Comparison of ENCODE assay signal across 17 mouse cellular contexts in the genomic region with DNA sequence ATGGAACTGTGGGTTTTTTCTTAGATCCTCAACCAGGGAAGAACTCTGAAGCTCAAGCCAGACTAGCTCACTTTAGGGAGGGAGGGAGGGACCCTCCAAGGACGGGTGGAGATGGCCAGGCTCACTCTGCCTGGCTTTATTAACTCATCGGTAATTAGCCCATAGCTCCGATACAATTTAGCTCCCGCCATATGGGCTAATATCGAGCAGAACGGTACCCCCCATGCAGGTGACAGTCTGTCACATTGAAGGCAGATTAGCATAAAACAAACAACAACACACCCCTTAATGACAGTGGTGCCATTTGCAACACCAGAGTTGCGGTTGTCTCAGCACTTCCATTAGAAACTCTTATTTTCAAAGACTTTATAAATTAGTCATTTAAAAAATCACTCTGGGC.
DNase-seq lines count a peak whose midpoint lies in the region; ATAC-seq and TF ChIP-seq lines count a peak whose summit lies in the region.
"Had no signal": no experiment of that assay in that cellular context is flagged by ENCODE, and none has a peak within 500 bp of the region (broad histone marks: within the 10 kb centered on the region; RNA-seq: fewer than 3 reads in every experiment).

No protein-coding gene starts in this region.

- no peak for TF ChIP-seq CTCF in forebrain, postnatal 0 days (IDR thresholded peaks at IDR 0.05; ENCODE audit: low read depth)
- no peak for TF ChIP-seq CTCF in left cerebral cortex, adult 2 months (IDR thresholded peaks at IDR 0.05)

- H3K4me1 ChIP-seq in forebrain, embryonic 14.5 days (ENCODE audit: control insufficient read depth, insufficient read depth, low read length): peaks cover 4% of the 10 kb centered on the region
- no peaks in the 10 kb centered on the region for H3K4me1 ChIP-seq in forebrain, postnatal 0 days (ENCODE audit: insufficient read depth)
- H3K4me1 ChIP-seq: forebrain, embryonic 13.5 days had no signal

- intact Hi-C loops in left cerebral cortex, postnatal 4 days (cut with DNase I): no loop called here
- intact Hi-C loops in left cerebral cortex, adult 2 months (cut with DNase I): no loop called here

- WGBS in forebrain, embryonic 14.5 days: 55% methylated on average over 7 of the region's 7 CpGs
- 45% methylated on average over 7 of the region's 7 CpGs for WGBS in forebrain, postnatal 0 days

- peak; percentile 35 for DNase-seq in forebrain, embryonic 14.5 days (ENCODE audit: low spot score)
- no peak for DNase-seq in forebrain, postnatal 0 days
- peak; percentile 31 for DNase-seq in left cerebral cortex, postnatal 4 days
- DNase-seq in left cerebral cortex, adult 2 months (ENCODE audit: extremely low spot score in 1 of 2, low spot score in 2 of 2): no peak
- DNase-seq in heart, adult 11 months: no peak
- DNase-seq: adrenal gland, adult 2 months; adrenal gland, postnatal 10 days; adrenal gland, postnatal 25 days; cerebellum, adult 11-12 months; cerebellum, adult 2 months; cerebellum, adult 9-10 months; cerebellum, postnatal 14 days; cerebellum, postnatal 36 days had no signal

- H3K9ac ChIP-seq in forebrain, embryonic 14.5 days (ENCODE audit: low read length): no peak overlapping the region
- H3K9ac ChIP-seq in forebrain, postnatal 0 days: no peak overlapping the region
- H3K9ac ChIP-seq: embryonic facial prominence, embryonic 12.5 days; forebrain, embryonic 13.5 days had no signal

- no peak for ATAC-seq in forebrain, embryonic 14.5 days
- no peak for ATAC-seq in forebrain, postnatal 0 days
- ATAC-seq: forebrain, embryonic 13.5 days; forebrain, embryonic 16.5 days had no signal

- no peaks in the 10 kb centered on the region for H3K9me3 ChIP-seq in forebrain, embryonic 14.5 days (replicated peaks; ENCODE audit: control insufficient read depth, low read length)
- no peaks in the 10 kb centered on the region for H3K9me3 ChIP-seq in forebrain, postnatal 0 days (ENCODE audit: low read length)
- H3K9me3 ChIP-seq: embryonic facial prominence, embryonic 10.5 days; embryonic facial prominence, embryonic 12.5 days; forebrain, embryonic 13.5 days had no signal

- no peaks in the 10 kb centered on the region for H3K36me3 ChIP-seq in forebrain, embryonic 14.5 days (ENCODE audit: control insufficient read depth, insufficient read depth, low read length)
- H3K36me3 ChIP-seq in forebrain, postnatal 0 days (ENCODE audit: insufficient read depth): no peaks in the 10 kb centered on the region
- H3K36me3 ChIP-seq: embryonic facial prominence, embryonic 10.5 days; embryonic facial prominence, embryonic 12.5 days had no signal

- no peaks in the 10 kb centered on the region for H3K27me3 ChIP-seq in forebrain, embryonic 14.5 days (replicated peaks; ENCODE audit: control insufficient read depth, insufficient read depth, low read length)
- H3K27me3 ChIP-seq in forebrain, postnatal 0 days (ENCODE audit: insufficient read depth, low read length): no peaks in the 10 kb centered on the region
- H3K27me3 ChIP-seq: embryonic facial prominence, embryonic 12.5 days had no signal

- H3K4me3 ChIP-seq in forebrain, embryonic 14.5 days (ENCODE audit: low read depth, low read length): no peak overlapping the region
- H3K4me3 ChIP-seq in forebrain, postnatal 0 days (ENCODE audit: low read depth, low read length): no peak overlapping the region
- no peak overlapping the region for H3K4me3 ChIP-seq in left cerebral cortex, adult 2 months
- H3K4me3 ChIP-seq: embryonic facial prominence, embryonic 10.5 days; embryonic facial prominence, embryonic 12.5 days; forebrain, embryonic 13.5 days had no signal

- H3K4me2 ChIP-seq in forebrain, embryonic 14.5 days (ENCODE audit: low read length): no peak overlapping the region
- no peak overlapping the region for H3K4me2 ChIP-seq in forebrain, postnatal 0 days (ENCODE audit: low read depth)
- H3K4me2 ChIP-seq: embryonic facial prominence, embryonic 12.5 days; forebrain, embryonic 13.5 days had no signal

- no peak overlapping the region for H3K27ac ChIP-seq in forebrain, embryonic 14.5 days (ENCODE audit: low read depth, low read length)
- H3K27ac ChIP-seq in forebrain, postnatal 0 days (ENCODE audit: low read depth, low read length): no peak overlapping the region
- no peak overlapping the region for H3K27ac ChIP-seq in left cerebral cortex, adult 2 months
- H3K27ac ChIP-seq: embryonic facial prominence, embryonic 10.5 days; embryonic facial prominence, embryonic 12.5 days; forebrain, embryonic 13.5 days had no signal

Comparison
In these comparisons a context has a peak if more than half of its experiments do, and no peak if none do; other contexts are left out.
1. DNase-seq: peak in forebrain, embryonic 14.5 days (single experiment) and left cerebral cortex, postnatal 4 days (single experiment); none in forebrain, postnatal 0 days (single experiment), left cerebral cortex, adult 2 months (0 of 2) and heart, adult 11 months (single experiment).